Mouse (Mus musculus) intestine, embryonic 16.5 days (tissue): Measurements from ENCODE around the gene Armc12. TPM values are rescaled to one million over a fixed set of nuclear protein-coding genes. Genes with fewer than 3 reads are reported as not detected.
A peak's percentile ranks its signal among the peaks of the same experiment; 100 is the strongest.

Experiments used
- ATAC-seq: fragments of 200-750 bp; cut with Nextera tagmentation; 2 replicates; pipeline ENCODE4 v1.8.0; 2017; ENCODE audit warnings: moderate TSS enrichment, moderate library complexity
- H3K27ac ChIP-seq: fragments of 300-500 bp; sonication (generic); 2 replicates; pipeline ENCODE4 v1.5.1; 2014; ENCODE audit warnings: mild to moderate bottlenecking, low read length
- H3K27me3 ChIP-seq: fragments of 300-500 bp; sonication (generic); replicated peaks from 2 replicates; pipeline ENCODE4 v1.6.1; 2014; ENCODE audit warnings: low read length, control low read depth, mixed read lengths; ENCODE audit not compliant: control insufficient read depth, insufficient read depth
- H3K36me3 ChIP-seq: fragments of 300-500 bp; sonication (generic); 2 replicates; pipeline ENCODE4 v1.6.1; 2014; ENCODE audit warnings: low read length, control low read depth; ENCODE audit not compliant: control insufficient read depth, insufficient read depth
- H3K4me1 ChIP-seq: fragments of 300-500 bp; sonication (generic); 2 replicates; pipeline ENCODE4 v1.6.1; 2014; ENCODE audit warnings: low read length, control low read depth, mixed read lengths; ENCODE audit not compliant: control insufficient read depth, insufficient read depth
- H3K4me2 ChIP-seq: fragments of 300-500 bp; sonication (generic); 2 replicates; pipeline ENCODE4 v1.6.1; 2014; ENCODE audit warnings: low read depth, low read length, control low read depth
- H3K4me3 ChIP-seq: fragments of 300-500 bp; sonication (generic); 2 replicates; pipeline ENCODE4 v1.5.1; 2014; ENCODE audit warnings: mild to moderate bottlenecking, low read length
- H3K9ac ChIP-seq: fragments of 300-500 bp; sonication (generic); 2 replicates; pipeline ENCODE4 v1.6.1; 2014; ENCODE audit warnings: low read depth, low read length
- H3K9me3 ChIP-seq: fragments of 300-500 bp; sonication (generic); 2 replicates; pipeline ENCODE4 v1.6.1; 2016; ENCODE audit warnings: low read length, control low read depth; ENCODE audit not compliant: control insufficient read depth
- WGBS: fragments of 180-500 bp; shearing (Covaris S2); extraction: QIAGEN DNeasy Blood & Tissue Kit; methylation state at CpG from one replicate; pipeline ENCODE4 v1.1.7; 2014; 5-methylcytosine and 5-hydroxymethylcytosine counted together
- polyA plus RNA-seq: library from polyadenylated mRNA; unstranded; fragments of >200 nt; fragmentation: Nextera tagmentation; extraction: Ambion mirVana; gene quantifications from 2 replicates; pipeline ENCODE4 v1.2.1, GENCODE M21; 2015

Gene Armc12
- polyA plus RNA-seq, 1 experiment from 2014 or later: not detected

DNA sequence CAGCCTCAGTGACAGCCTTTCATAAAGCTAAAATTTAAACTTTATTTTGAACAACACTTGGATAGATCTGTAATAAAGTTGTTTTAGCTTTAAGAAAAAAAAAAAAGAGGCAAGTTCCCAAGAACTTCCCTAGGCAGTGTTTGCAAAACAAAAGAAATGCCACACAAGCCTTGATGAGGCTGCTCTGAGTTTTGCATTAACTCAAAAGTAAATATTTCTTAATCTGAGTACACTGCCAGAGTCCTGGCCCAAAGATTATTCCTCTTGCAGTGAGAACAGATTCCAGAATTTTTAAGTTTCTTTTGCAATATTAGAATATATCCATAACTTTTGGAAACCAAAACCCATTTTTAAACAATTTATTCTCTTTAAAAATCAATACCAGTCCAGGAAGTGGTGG, 34.6 kb downstream of the Armc12 start:
- no peaks in the 10 kb centered on the region for H3K36me3 ChIP-seq
- no peaks in the 10 kb centered on the region for H3K9me3 ChIP-seq
- no peak overlapping the region for H3K9ac ChIP-seq
- no peak overlapping the region for H3K4me3 ChIP-seq
- H3K27ac ChIP-seq: no peak overlapping the region
- no peaks in the 10 kb centered on the region for H3K27me3 ChIP-seq
- H3K4me1 ChIP-seq: peaks cover 4% of the 10 kb centered on the region
- no peak for ATAC-seq
- H3K4me2 ChIP-seq: no peak overlapping the region

DNA sequence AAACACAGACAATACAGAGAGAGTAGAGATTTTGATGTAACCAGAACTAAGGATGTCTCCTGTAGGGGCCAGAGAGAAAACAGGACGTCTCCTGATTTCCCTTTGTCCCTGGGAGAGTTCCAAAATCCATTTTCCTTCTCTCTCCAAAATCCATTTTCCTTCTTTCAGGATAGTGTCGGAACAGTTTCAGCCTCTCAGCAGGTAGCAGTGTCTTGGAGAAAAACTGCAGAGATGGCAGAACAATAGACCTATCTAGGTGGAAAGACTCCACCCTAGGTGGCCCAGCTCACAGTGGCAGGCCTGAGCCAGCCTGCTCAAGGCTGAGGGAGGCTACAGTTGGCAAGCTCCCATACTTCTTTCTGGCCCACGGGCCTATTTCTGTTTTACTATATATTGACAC, 36.9 kb downstream of the Armc12 start:
- H3K4me2 ChIP-seq: no peak overlapping the region
- H3K9ac ChIP-seq: no peak overlapping the region
- 47% methylated on average over 3 of the region's 3 CpGs for WGBS
- ATAC-seq: no peak
- H3K27me3 ChIP-seq: no peaks in the 10 kb centered on the region
- no peaks in the 10 kb centered on the region for H3K9me3 ChIP-seq
- H3K4me1 ChIP-seq: no peaks in the 10 kb centered on the region
- no peak overlapping the region for H3K27ac ChIP-seq
- H3K36me3 ChIP-seq: no peaks in the 10 kb centered on the region
- H3K4me3 ChIP-seq: no peak overlapping the region

DNA sequence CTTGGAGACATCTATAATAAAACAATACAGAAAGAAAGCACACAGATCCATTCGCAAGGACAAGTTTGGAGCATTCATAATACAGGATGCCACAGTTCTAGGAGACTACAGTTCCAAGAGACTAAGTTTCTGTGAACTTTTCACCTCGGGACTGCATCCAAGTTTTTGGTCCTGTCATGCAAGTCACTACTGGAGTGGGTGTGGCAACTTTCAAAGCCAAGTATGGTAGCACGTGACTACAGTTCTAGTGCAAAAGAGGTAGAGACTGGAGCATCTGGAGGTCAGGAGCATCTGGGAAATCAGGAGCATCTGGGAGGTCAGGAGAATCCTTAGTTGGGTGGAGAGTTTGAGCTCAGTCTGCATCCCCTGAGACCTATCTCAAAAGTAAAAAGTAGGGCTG, 41.3 kb downstream of the Armc12 start:
- Histone ChIP-seq H3K36me3 (no peaks in the 10 kb centered on the region), H3K4me3 (no peak overlapping the region), H3K9me3 (no peaks in the 10 kb centered on the region), H3K4me2 (no peak overlapping the region), H3K27ac (no peak overlapping the region), H3K4me1 (peaks cover 8% of the 10 kb centered on the region), H3K9ac (no peak overlapping the region), H3K27me3 (no peaks in the 10 kb centered on the region)
- WGBS: 76% methylated on average over 3 of the region's 3 CpGs
- ATAC-seq: no peak

DNA sequence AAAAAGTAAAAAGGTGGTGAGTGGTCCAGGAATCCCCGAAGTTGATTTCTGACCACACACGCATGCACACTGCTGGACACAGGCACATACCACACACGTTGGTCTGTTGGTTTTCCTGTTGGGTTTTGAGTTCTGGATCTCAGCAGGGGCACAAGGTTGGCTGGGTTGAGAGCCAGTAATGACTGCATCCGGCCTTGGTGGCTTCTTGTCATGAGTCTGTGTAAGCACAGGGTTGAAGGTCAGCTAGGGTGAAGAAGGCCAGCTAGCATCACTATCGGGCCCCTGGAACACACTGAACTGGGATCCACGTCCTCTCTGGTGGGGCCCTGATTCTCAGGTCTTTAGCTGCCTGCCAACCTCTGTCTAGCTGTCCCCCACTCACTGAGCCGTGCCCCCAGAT, 41.9 kb downstream of the Armc12 start:
- no peak overlapping the region for H3K4me2 ChIP-seq
- no peaks in the 10 kb centered on the region for H3K27me3 ChIP-seq
- no peak overlapping the region for H3K27ac ChIP-seq
- no peak overlapping the region for H3K4me3 ChIP-seq
- H3K9ac ChIP-seq: no peak overlapping the region
- peaks cover 8% of the 10 kb centered on the region for H3K4me1 ChIP-seq
- H3K9me3 ChIP-seq: no peaks in the 10 kb centered on the region
- H3K36me3 ChIP-seq: no peaks in the 10 kb centered on the region
- 84% methylated on average over 7 of the region's 7 CpGs for WGBS
- no peak for ATAC-seq

DNA sequence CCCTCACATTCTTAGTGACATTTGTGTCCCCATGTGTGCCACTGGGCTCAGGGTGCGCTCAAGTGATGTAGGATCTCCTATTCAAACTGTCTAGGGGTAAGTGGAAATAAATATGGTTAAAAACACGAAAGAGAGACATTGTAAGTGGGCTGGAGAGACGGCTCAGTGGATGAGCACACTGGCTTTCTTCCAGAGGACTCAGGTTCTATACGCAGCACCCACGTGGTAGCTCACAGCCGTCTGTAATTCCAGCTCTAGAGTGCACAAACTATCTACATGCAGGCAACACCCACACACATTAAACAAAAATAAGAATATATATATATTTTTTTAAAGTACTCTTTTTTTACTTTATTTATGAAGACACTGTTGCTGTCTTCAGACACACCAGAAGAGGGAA, 42.3 kb downstream of the Armc12 start:
- peaks cover 8% of the 10 kb centered on the region for H3K4me1 ChIP-seq
- H3K9me3 ChIP-seq: no peaks in the 10 kb centered on the region
- no peak overlapping the region for H3K4me3 ChIP-seq
- no peak overlapping the region for H3K27ac ChIP-seq
- H3K27me3 ChIP-seq: no peaks in the 10 kb centered on the region
- H3K9ac ChIP-seq: no peak overlapping the region
- 81% methylated on average over 6 of the region's 6 CpGs for WGBS
- no peaks in the 10 kb centered on the region for H3K36me3 ChIP-seq
- no peak for ATAC-seq
- no peak overlapping the region for H3K4me2 ChIP-seq

DNA sequence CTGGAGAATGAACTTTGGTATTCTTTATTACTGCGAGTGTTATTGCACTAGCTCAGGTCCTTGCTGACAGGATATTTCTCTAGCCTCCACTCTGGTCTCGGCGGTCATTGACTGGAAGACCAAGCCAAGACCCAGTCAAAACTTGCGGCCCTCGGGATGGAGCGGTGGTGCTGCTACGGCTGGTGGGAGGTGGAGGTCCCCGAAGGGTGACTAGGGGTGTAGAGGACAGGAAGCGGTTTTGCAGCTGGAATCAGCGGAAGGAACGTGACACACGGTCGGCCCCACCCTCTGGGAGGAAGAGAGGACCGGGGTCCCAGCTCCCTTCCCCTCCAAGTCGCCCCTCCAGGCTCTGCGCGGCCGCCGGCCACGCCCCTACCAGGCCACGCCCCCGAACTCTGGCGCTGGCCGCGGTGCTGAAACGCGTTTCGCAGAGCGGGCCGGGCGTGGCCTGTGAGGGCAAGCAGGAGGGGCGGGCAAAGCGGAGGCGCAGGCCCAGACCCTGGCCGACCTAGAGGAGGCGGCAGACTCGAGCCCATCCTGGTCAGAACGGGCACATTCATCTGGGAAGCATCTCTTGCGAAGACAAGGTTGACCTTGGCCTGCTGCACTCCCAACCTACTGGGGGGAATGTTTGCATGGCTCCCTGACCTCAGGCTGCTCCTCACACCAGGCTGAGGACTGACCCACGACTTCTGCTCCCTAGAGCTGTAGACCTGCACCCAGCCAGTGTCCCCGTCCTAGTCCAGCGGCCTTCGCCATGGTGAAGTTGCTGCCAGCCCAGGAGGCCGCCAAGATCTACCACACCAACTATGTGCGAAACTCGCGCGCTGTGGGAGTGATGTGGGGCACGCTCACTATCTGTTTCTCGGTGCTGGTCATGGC, 44.9 kb downstream of the Armc12 start, which contains the start of gene Lhfpl5:
Gene Lhfpl5, plus strand, starts transcription at position 398 of the 882 bp plus-strand sequence.
- H3K4me2 ChIP-seq: peak within 1 kb of the TSS; percentile 63
- H3K9ac ChIP-seq: no peak within 1 kb of the TSS
- peak within 1 kb of the TSS; percentile 35 for H3K4me3 ChIP-seq
- H3K36me3 ChIP-seq: no peaks in the 10 kb centered on the region
- no peak within 1 kb of the TSS for H3K27ac ChIP-seq
- peaks cover 8% of the 10 kb centered on the region for H3K4me1 ChIP-seq
- H3K27me3 ChIP-seq: no peaks in the 10 kb centered on the region
- 14% methylated on average over 50 of the region's 50 CpGs for WGBS
- no peaks in the 10 kb centered on the region for H3K9me3 ChIP-seq
- peak; percentile 84 for ATAC-seq

DNA sequence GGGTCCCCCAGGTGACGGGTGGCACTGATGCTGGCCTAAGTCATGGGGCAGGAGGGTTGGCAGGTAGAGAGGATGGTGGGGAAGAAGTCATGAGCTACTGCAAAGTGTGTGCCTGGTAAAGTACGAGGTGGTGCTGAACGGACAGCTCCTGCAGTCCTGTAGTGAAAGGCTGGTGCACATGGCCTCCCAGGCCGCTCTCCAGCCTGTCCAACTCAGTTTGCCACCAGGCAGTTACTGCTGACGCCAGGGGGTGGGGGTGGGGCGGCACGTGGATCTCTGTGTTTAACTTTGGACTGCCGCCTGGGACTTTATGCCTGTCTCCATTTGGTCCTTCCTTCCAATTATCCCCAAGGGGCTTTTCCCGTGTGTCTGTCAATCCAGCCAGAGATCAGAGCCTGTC, 49.8 kb downstream of the Armc12 start:
- H3K27me3 ChIP-seq: no peaks in the 10 kb centered on the region
- no peak overlapping the region for H3K27ac ChIP-seq
- H3K9me3 ChIP-seq: no peaks in the 10 kb centered on the region
- H3K4me1 ChIP-seq: peaks cover 5% of the 10 kb centered on the region
- H3K4me3 ChIP-seq: no peak overlapping the region
- H3K4me2 ChIP-seq: no peak overlapping the region
- WGBS: 5% methylated on average over 9 of the region's 9 CpGs
- ATAC-seq: 0 out of 2 replicates have a peak, but pooled peaks have one; percentile 45
- no peaks in the 10 kb centered on the region for H3K36me3 ChIP-seq
- H3K9ac ChIP-seq: no peak overlapping the region

DNA sequence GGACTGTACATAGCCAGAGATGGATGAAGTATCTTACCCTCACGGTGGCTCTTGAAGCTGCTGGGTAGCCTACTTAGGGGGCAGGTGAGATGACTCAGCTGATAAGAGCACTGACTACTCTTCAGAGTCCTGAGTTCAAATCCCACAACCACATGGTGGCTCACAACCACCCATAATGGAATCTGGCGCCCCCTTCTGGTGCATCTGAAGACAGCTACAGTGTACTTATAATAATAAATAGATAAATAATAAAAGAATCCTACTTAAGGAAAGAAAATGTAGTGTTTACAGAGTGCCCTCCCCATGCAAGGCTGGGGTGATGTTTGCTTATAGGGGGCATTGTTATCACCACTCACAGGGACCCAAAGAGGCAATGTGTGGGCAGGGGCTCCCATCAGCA, 50.5 kb downstream of the Armc12 start:
- H3K27ac ChIP-seq: no peak overlapping the region
- no peak overlapping the region for H3K4me2 ChIP-seq
- H3K9me3 ChIP-seq: no peaks in the 10 kb centered on the region
- whole genome bisulfite sequencing: 53% methylated on average over 2 of the region's 2 CpGs
- H3K27me3 ChIP-seq: no peaks in the 10 kb centered on the region
- no peak overlapping the region for H3K4me3 ChIP-seq
- no peak for ATAC-seq
- no peaks in the 10 kb centered on the region for H3K36me3 ChIP-seq
- H3K4me1 ChIP-seq: no peaks in the 10 kb centered on the region
- no peak overlapping the region for H3K9ac ChIP-seq

DNA sequence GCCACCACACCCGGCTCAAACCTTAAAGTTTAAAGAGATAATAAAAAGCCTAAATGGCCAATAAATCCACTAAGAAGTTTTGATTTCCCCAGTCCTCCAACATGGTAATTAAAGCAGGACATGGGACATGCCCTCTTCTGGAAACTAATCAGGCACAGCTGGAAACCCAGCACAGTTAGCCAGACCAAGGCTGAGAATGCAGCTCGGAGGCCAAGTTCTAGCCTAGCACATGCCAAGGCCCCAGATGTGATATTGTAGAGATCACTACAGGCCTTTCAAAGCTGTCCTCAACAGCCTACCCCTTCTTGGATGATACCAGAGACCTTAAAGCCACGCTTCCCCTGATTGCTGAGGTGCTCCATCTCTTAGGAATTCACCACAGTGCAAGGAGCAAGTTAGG, 55.9 kb downstream of the Armc12 start:
- H3K9me3 ChIP-seq: no peaks in the 10 kb centered on the region
- 83% methylated on average over 3 of the region's 3 CpGs for WGBS
- H3K36me3 ChIP-seq: peaks cover 11% of the 10 kb centered on the region
- H3K9ac ChIP-seq: no peak overlapping the region
- H3K4me1 ChIP-seq: no peaks in the 10 kb centered on the region
- no peak overlapping the region for H3K27ac ChIP-seq
- no peaks in the 10 kb centered on the region for H3K27me3 ChIP-seq
- H3K4me2 ChIP-seq: no peak overlapping the region
- no peak overlapping the region for H3K4me3 ChIP-seq
- ATAC-seq: no peak

DNA sequence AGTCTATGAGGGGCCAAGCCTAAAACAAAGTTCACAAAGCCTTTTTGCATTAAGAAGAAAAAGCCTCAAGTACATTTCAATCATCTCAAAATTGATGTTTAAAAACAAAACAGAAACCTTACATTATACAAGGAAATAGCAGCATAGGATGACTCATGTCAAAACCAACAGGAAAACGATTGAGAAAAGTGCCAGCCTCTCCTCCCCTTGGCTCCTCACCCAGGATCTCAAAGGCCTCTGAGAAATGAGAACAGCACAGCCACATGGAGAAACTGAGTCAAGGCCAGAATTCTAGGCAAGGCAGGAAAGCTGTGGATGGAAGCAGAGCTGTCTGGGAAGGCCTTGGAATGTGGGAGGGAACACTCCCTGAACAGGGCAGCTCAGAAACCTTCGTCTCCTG, 58.0 kb downstream of the Armc12 start:
- Histone ChIP-seq H3K36me3 (peaks cover 29% of the 10 kb centered on the region), H3K4me3 (no peak overlapping the region), H3K9ac (no peak overlapping the region), H3K4me2 (no peak overlapping the region), H3K4me1 (no peaks in the 10 kb centered on the region), H3K27ac (no peak overlapping the region), H3K9me3 (no peaks in the 10 kb centered on the region), H3K27me3 (no peaks in the 10 kb centered on the region)
- ATAC-seq: no peak
- 78% methylated on average over 2 of the region's 2 CpGs for WGBS
